Mouse (Mus musculus) G1E-ER4 (cell line): ENCODE measurements around the gene Cdkal1. TPM values are rescaled to one million over a fixed set of nuclear protein-coding genes. Genes with fewer than 3 reads are reported as not detected.

Experiments used
- GATA1 ChIP-seq: IDR thresholded peaks from one replicate; pipeline ENCODE4 v1.8.0; 2012; ENCODE audit warnings: low read length, inconsistent platforms
- polyA plus RNA-seq: library from polyadenylated mRNA; stranded (reverse); fragments of >175 nt; gene quantifications from 2 replicates; pipeline ENCODE4 v1.2.3, GENCODE M21; 2012

The Cdkal1 gene
- polyA plus RNA-seq, 1 experiment = 0.64 TPM

DNA sequence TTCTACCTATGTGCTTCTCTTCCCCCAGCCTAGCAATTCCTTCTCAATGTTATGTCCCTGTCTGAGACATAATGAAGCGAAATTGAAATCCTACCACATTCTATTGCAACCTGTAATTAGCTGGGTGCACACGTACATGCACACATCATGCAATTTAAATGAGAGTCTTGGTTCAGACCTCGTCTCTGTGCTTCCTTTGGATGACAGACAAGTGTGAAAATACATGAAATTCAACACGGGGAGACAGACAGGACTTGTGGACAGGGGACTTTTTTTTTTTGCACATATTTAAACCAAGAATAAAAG, 484.1 kb downstream of the Cdkal1 start:
- TF ChIP-seq GATA1 = no peak

DNA sequence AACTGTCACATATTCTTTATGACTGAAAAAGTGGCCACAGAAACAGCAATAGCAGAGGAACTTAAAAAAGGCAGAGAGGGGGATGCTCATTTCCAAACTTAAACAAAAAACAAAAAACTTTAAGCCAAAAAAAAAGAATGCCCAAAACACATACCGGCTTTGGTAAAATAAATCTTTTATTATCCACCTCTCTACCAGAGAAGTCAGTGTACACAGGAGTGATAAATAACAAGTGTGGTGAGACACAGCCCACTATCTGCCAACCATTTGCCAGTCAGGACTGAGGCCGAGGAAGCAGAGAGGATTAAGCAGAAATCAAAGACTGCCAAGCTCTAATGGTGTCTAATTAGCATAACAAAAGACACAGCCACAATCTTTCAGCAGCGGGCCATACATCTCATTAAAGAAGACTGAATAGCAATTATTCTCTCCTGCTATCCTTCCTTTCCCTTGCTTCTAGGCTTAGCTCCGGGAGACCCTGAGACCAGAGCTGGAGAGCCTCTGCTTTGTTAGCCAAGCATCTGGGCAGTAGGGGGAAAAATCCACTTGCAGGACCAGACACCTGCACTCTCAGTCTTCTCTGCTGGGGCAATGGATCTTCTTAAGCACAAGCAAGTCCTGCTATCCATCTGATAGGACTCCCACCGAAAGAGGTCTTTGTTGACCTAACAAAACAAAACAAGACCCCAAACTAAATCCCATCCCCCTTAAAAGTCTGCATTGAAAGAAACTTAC, 484.6 kb downstream of the Cdkal1 start:
- no peak for TF ChIP-seq GATA1

DNA sequence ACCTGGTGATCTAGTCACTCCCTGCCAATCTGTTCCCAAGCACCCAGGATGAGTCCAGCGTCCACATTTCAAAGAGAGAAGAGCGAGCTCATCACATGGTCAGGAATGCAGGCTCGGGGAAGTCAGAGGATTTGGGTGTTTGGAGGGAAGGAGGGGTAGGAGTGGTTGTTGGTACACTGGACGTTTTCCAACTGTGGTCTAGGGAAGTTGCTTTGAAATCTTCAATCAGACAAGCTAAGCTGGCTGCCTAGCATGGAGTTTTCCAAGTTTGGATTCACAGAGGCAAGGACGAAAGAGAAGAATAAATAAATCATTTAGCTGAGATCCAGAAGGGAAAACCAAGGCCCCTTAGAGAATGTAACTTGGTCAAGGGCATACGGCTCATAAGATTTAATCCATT, 486.7 kb downstream of the Cdkal1 start:
- TF ChIP-seq GATA1 = no peak

GRCm38 (mm10) chr13:29364901-29365625, 490.4 kb downstream of the Cdkal1 start:
- no peak for TF ChIP-seq GATA1

GRCm38 (mm10) chr13:29364009-29364408, 491.5 kb downstream of the Cdkal1 start:
- no peak for TF ChIP-seq GATA1

- no peak for TF ChIP-seq GATA1
Measured at GRCm38 (mm10) chr13:29361842-29362241, 493.6 kb downstream of the Cdkal1 start.

DNA sequence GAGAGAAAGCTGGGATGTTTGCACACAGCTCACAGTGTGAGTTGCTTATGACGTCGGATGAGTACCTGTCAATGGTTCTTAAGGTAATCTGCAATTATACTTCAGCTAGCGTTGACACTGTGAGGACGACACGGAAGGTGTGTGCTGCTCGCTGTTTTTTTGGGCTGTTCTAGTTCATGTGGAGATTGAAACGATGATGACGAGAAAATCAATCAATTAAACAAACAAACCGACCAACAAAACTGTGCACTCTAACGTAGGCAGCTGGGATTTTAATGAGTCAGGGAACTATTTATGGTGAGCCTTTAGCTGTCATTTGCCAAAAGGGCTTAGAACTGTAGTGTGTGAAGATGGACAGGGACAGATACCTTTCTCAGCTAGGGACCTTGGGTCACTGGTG, 494.6 kb downstream of the Cdkal1 start:
- no peak for TF ChIP-seq GATA1

DNA sequence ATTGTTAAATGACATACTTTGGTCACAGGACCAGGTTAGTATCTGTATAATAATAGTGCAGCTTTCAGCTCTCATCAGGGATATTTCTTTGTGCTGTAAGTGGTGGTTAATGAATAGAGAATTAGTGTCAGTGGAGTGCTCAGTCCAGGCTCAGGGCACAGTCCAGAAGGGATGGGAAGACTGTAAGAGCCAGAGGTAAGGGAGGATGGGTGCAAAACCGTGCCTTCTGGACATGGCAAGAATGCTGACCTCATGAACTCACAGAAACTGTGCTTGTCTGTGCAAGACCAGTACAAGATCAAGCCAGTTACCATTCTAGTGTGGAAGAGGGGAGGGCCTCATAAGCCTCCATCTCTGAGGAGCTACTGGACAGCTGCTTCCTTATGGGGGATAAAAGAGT, 496.1 kb downstream of the Cdkal1 start:
- TF ChIP-seq GATA1 = no peak

DNA sequence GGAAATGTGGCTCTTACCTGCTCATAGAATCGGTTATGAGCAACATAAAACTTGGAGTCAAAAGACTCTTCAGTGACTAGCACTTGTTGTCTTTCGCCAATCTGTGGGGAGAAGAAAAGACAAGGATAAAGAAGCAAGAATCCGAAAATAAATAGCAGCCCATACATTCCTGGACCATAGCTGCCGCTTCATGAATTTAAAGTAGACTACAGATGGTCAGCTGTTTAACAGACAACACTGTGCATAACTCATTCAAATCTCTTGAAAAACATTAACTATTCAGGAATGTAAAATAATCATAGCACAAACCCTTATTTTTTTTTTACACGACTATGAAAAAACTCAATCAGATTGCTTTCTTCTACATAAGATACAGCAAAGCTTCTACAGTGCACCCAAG, 498.0 kb downstream of the Cdkal1 start:
- no peak for TF ChIP-seq GATA1

GRCm38 (mm10) chr13:29356158-29356485, 499.4 kb downstream of the Cdkal1 start:
- TF ChIP-seq GATA1 = no peak

GRCm38 (mm10) chr13:29355484-29356157, 499.9 kb downstream of the Cdkal1 start:
- TF ChIP-seq GATA1 = no peak

- TF ChIP-seq GATA1 = no peak
Measured at GRCm38 (mm10) chr13:29354943-29355342, 500.5 kb downstream of the Cdkal1 start.

- no peak for TF ChIP-seq GATA1
Measured at GRCm38 (mm10) chr13:29353888-29354415, 501.5 kb downstream of the Cdkal1 start.

DNA sequence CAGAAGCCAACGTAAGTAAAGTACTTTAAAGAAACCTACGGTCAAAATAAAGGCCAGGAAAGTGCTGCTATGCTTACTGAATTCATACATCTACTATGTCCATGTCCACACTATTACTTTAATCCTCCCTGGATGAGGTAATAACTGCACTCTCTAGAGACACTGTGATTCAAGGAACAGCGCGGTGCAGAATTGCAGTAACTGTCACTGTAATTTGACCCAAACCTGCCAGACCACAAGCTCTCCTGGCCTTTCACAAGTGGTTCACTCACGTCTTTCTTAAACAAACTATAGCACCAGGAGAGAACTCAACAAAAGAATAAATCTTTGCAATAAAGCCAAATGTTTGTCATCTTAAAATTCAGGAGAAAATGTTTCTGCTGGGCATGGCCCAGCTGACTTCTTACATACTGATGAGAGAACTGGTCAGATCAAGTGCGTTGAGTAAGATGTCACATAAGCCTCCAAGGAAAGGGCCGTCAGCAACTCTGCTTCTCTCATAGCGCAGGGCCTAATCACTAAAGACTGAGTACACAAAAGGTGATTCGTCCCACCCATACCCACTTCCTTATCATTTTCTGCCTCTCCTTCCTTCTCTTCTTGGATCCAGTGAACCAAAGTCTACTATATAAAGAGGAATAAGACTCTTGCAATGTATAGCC, 504.3 kb downstream of the Cdkal1 start:
- no peak for TF ChIP-seq GATA1

GRCm38 (mm10) chr13:29350004-29350403, 505.5 kb downstream of the Cdkal1 start:
- TF ChIP-seq GATA1 = no peak

DNA sequence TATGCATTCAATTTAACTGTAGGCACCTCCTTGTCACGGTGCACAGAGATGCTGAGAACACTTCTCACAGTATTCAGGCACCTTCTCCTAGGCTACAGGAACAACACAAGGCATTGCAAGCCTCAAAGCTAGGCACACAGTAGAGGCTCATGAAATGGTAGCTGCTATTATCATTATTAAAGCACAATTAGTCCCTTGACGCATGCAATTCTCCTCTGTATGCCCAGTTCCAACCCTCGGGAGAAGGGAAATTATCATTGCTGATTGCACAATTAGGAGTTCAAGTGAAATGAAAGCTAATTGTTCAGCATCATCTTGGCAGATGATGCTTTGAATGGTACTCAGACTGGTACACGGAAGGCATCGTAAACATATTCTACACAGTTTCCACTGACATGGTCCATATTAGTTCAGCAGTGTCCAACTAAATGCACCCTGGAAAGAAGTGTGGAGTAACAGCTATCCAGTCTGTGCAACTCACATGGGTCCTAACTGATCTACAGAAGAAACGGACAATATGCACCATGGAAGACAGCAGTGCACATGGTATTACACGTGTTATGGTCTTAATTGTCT, 506.0 kb downstream of the Cdkal1 start:
- no peak for TF ChIP-seq GATA1
